Mouse (Mus musculus) c-Kit-positive CD71-negative TER-119-negative erythroid progenitor cells, embryonic 14.5 days (primary cell): Measurements from ENCODE around the gene BC034090.
"Not testable (repeated sequence)": the region's sequence is repeated elsewhere in the genome, so short reads cannot be mapped to it uniquely, and the experiment has no call there.

Experiments used
- DNase-seq: peaks from one replicate; pipeline ENCODE4 v3.0.0-alpha.2; 2013; ENCODE audit warnings: low read depth

The BC034090 gene

GRCm38 (mm10) chr1:155191219-155191618 is 53.0 kb downstream of the BC034090 start:
- no peak for DNase-seq

- DNase-seq: no peak
Measured at GRCm38 (mm10) chr1:155188656-155189055, 55.6 kb downstream of the BC034090 start.

- no peak for DNase-seq
Measured at GRCm38 (mm10) chr1:155184191-155184590, 60.1 kb downstream of the BC034090 start.

- no peak for DNase-seq
Measured at GRCm38 (mm10) chr1:155178192-155178924, 65.9 kb downstream of the BC034090 start.

DNA sequence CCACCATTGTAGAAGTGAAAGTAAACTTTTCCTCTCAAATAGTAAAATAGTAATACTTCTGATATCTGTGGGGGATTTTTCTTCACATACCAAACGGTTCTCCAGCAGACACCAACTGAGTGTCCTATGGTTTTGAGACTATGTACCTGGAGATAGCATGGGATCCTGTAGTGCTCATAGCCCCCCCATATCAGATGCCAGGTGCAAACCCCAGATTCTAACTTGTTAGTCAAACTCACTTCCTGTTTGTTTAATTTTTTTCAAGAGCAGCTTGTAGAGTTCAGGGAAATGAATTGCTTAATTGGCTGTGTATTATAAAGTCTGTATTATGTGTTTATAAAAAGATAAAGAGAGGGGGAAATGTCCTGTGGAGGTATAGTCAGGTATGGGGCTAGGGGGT is 69.8 kb downstream of the BC034090 start:
- no peak for DNase-seq

- DNase-seq: not testable (repeated sequence)
Measured at GRCm38 (mm10) chr1:155173644-155174016, 70.6 kb downstream of the BC034090 start.

GRCm38 (mm10) chr1:155172895-155173643 is 71.2 kb downstream of the BC034090 start:
- no peak for DNase-seq

- DNase-seq: no peak
Measured at GRCm38 (mm10) chr1:155169935-155170334, 74.3 kb downstream of the BC034090 start.

GRCm38 (mm10) chr1:155167453-155167852 is 76.8 kb downstream of the BC034090 start:
- DNase-seq: no peak
